Mouse (Mus musculus) kidney, postnatal 0 days (tissue): Measurements from ENCODE around the gene Mindy3. TPM values are rescaled to one million over a fixed set of nuclear protein-coding genes. Genes with fewer than 3 reads are reported as not detected.
A peak's percentile ranks its signal among the peaks of the same experiment; 100 is the strongest.
"Not testable (repeated sequence)": the region's sequence is repeated elsewhere in the genome, so short reads cannot be mapped to it uniquely, and the experiment has no call there.

Experiments used
- ATAC-seq: fragments of 200-750 bp; cut with Nextera tagmentation; replicated peaks from 2 replicates; pipeline ENCODE4 v1.8.0; 2017; ENCODE audit warnings: low read depth, moderate number of reproducible peaks, moderate TSS enrichment, moderate library complexity; ENCODE audit not compliant: low FRiP score
- DNase-seq: peaks from one replicate; pipeline ENCODE4 v3.0.0-alpha.2; 2016; ENCODE audit warnings: low spot score
- H3K27ac ChIP-seq: fragments of 300-500 bp; sonication (generic); 2 replicates; pipeline ENCODE4 v1.5.1; 2014; ENCODE audit warnings: mild to moderate bottlenecking
- H3K27me3 ChIP-seq: fragments of 300-500 bp; sonication (generic); 2 replicates; pipeline ENCODE4 v1.6.1; 2014; ENCODE audit warnings: low read length, mixed read lengths; ENCODE audit not compliant: insufficient read depth
- H3K36me3 ChIP-seq: fragments of 300-500 bp; sonication (generic); 2 replicates; pipeline ENCODE4 v1.6.1; 2014; ENCODE audit warnings: low read length, mixed read lengths; ENCODE audit not compliant: insufficient read depth
- H3K4me1 ChIP-seq: fragments of 300-500 bp; sonication (generic); replicated peaks from 2 replicates; pipeline ENCODE4 v1.6.1; 2014; ENCODE audit warnings: antibody characterized with exemption, low read length, mixed read lengths; ENCODE audit not compliant: insufficient read depth
- H3K4me2 ChIP-seq: fragments of 300-500 bp; sonication (generic); 2 replicates; pipeline ENCODE4 v1.6.1; 2014; ENCODE audit warnings: mild to moderate bottlenecking, low read length, moderate library complexity, mixed read lengths
- H3K4me3 ChIP-seq: fragments of 300-500 bp; sonication (generic); replicated peaks from 2 replicates; pipeline ENCODE4 v1.5.1; 2014; ENCODE audit warnings: low read depth, low read length
- H3K9ac ChIP-seq: fragments of 300-500 bp; sonication (generic); 2 replicates; pipeline ENCODE4 v1.6.1; 2014; ENCODE audit warnings: low read depth, low read length
- H3K9me3 ChIP-seq: fragments of 300-500 bp; sonication (generic); replicated peaks from 2 replicates; pipeline ENCODE4 v1.6.1; 2016; ENCODE audit warnings: low read length, inconsistent platforms, mixed read lengths
- CTCF ChIP-seq: IDR thresholded peaks from 2 replicates; pipeline ENCODE4 v1.5.1; 2016; ENCODE audit warnings: antibody characterized with exemption, low read depth, mild to moderate bottlenecking, moderate library complexity
- WGBS: fragments of 180-500 bp; shearing (Covaris S2); extraction: QIAGEN DNeasy Blood & Tissue Kit; methylation state at CpG from one replicate; pipeline ENCODE4 v1.1.7; 2014; 5-methylcytosine and 5-hydroxymethylcytosine counted together
- polyA plus RNA-seq: library from polyadenylated mRNA; unstranded; fragments of >200 nt; fragmentation: Nextera tagmentation; extraction: Ambion mirVana; gene quantifications from 2 replicates; pipeline ENCODE4 v1.2.1, GENCODE M21; 2015

The Mindy3 gene
- polyA plus RNA-seq, 1 experiment from 2014 or later, result 39.5 TPM

DNA sequence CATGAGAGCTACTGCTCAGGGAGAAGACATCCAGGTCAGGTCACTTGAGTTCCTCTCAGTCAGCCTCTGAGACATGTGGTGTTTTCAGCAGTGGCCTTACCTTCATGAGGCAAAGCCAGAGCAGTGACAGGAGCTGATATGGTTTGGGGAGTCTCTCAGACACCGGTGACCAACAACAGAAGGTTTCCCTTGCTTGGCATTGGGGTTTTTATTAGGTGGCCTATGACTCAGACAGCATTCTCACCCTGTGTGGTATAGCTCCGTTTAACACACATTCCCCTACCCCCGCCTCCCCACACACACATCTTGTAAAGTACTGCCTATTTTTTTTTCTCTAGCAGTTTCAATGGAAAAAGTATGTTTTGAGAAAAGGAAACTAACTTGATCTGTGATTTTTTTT lies 5.1 kb upstream of the Mindy3 start:
- Histone ChIP-seq H3K36me3 (no peaks in the 10 kb centered on the region), H3K27ac (no peak overlapping the region)
- WGBS, result 68% methylated on average over 3 of the region's 3 CpGs

DNA sequence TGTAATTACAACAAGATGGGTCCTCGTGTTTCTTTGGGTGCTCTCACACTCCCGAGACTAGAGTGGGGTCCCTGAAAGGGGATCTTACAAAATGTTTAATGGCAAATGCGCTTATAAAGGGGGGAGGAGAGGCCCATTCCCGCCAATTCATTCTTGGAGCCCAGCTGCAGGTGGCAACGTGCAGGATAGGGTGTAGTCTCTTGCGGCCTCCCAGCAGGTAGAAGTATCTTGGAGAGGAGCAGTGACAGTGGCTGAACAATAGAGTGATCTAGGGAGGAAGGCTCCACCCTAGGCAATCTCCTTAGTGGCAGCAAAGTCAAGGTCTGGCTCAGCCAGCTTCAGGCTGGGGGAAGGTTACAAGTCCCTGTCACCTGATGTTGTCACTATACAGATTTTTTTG lies 4.2 kb upstream of the Mindy3 start:
- whole genome bisulfite sequencing, result 71% methylated on average over 6 of the region's 6 CpGs
- H3K4me2 ChIP-seq, H3K9ac ChIP-seq, H3K4me3 ChIP-seq, ATAC-seq, H3K9me3 ChIP-seq, H3K27me3 ChIP-seq, H3K27ac ChIP-seq, DNase-seq, H3K36me3 ChIP-seq, H3K4me1 ChIP-seq: not testable (repeated sequence)

More for the DNA sequence above, 5.1 kb upstream of the Mindy3 start:
- no peak for TF ChIP-seq CTCF
- Histone ChIP-seq H3K4me3 (no peak overlapping the region), H3K4me2 (no peak overlapping the region), H3K4me1 (no peaks in the 10 kb centered on the region), H3K27me3 (no peaks in the 10 kb centered on the region), H3K9ac (no peak overlapping the region), H3K9me3 (no peaks in the 10 kb centered on the region)
- ATAC-seq (no peak), DNase-seq (no peak)

DNA sequence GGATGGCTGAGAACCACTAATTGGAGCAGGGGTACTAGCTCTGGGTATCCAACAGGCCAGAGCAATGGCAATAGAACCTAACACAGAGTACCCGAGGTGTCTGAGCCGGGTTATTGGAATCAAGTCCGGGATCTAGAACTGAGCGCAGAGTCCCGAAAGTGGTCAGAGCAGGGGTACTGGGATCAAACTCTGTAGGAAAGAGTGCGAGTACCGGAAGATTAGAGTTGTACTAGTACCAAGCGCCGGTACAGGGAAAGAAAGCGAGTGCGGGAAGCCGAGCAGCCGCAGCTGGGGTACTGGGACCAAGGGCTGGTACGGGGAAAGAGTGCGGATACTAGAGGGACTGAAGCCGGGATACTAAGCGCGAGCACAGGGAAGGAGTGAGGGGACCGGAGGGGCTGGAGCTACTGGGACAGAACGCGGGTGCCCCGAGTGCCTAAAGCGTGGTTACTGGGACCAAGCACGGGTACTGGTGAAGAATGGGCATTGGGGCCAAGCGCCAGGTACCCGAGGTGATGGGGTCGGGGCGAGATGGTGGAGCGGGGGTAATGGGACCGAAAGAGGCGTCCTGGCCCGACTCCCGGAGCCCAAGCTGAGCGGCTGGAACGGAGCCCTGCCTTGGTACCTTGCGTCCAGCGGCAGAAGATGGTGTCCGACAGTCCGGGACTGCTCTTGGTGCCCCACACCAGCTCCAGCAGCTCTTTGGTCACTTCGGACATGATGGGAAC lies 572 bp downstream of the Mindy3 start:
- under 1% methylated on average over 40 of the region's 40 CpGs for WGBS
- Histone ChIP-seq H3K4me2 (peak overlapping the region; percentile 66), H3K9ac (peak overlapping the region; percentile 69), H3K9me3 (no peaks in the 10 kb centered on the region), H3K27me3 (no peaks in the 10 kb centered on the region), H3K4me3 (peak overlapping the region; percentile 79), H3K4me1 (0 out of 2 replicates have a peak, but pooled peaks cover 7% of the 10 kb centered on the region), H3K27ac (peak overlapping the region; percentile 65), H3K36me3 (no peaks in the 10 kb centered on the region)
- DNase-seq (peak; percentile 55), ATAC-seq (peak; percentile 76)
- TF ChIP-seq CTCF, result no peak

DNA sequence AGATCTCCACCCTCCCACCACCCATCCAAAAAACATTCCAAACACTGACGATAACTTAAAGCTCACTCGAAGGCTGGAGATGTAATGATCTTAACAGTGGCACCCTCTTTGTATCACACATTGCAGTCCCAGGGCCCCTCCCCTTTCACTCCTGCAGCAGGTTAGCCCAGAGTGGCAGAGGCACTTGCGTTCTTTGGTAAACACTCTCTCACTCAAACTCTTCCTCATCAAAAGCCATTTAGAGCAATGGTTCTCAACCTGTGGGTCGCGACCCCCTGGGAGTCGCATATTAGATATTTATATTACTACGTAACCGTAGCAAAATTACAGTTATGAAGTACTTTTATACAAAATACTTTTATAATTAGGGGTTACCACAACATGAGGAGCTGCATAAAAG lies 1.1 kb downstream of the Mindy3 start:
- ATAC-seq, result no peak
- Histone ChIP-seq H3K27me3 (no peaks in the 10 kb centered on the region), H3K36me3 (no peaks in the 10 kb centered on the region), H3K4me1 (0 out of 2 replicates have a peak, but pooled peaks cover 7% of the 10 kb centered on the region), H3K4me3 (peak overlapping the region; percentile 79), H3K9me3 (no peaks in the 10 kb centered on the region), H3K27ac (no peak overlapping the region), H3K9ac (peak overlapping the region; percentile 69), H3K4me2 (peak overlapping the region; percentile 66)
- TF ChIP-seq CTCF, result no peak
- DNase-seq, result no peak
- WGBS, result 43% methylated on average over 8 of the region's 8 CpGs

DNA sequence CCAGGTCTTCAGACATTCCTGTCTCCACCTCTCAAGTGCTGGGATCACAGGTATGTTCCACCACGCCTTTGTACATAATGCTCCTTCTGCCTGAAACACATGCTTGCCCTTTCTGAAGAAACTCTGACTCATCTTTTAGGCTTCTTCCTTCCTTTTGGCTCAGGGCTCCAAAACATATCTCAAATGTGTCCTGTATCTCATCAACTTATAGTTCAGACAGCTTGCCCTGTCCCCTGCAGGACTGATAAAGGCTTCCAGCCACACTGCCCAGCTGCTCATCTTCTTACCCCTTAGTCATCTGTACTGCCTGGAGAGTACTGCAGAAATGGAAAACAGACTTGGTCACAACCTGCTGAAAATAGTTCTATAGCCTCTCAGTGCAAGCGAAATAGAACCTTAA lies 7.0 kb downstream of the Mindy3 start:
- TF ChIP-seq CTCF, result no peak
- ATAC-seq (no peak), DNase-seq (no peak)
- Histone ChIP-seq H3K4me1 (no peaks in the 10 kb centered on the region; the same call in 1 of the 2 replicates), H3K27ac (no peak overlapping the region), H3K9ac (no peak overlapping the region), H3K27me3 (no peaks in the 10 kb centered on the region), H3K36me3 (no peaks in the 10 kb centered on the region), H3K4me2 (no peak overlapping the region), H3K9me3 (no peaks in the 10 kb centered on the region), H3K4me3 (no peak overlapping the region)
- 93% methylated on average over 2 of the region's 2 CpGs for WGBS

DNA sequence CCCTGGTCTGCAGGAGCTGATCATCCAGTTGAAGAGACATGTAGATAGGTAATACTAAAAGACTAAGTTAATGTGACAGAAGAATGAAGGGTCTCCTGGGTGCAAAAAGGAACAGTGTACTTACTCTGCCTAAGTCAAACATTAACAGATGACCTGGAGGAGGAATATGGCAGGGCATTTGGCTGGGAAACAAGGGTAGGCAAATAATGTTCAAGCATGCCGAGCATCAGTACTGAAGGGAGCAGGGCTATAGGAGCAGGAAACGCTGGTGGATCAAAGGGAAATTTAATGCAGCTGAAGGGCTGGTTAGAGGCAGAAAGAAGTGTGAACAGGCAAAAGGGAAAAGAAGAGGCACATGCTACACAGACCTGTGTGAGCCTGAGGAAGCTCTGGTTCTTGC lies 8.1 kb downstream of the Mindy3 start:
- H3K27ac ChIP-seq, result no peak overlapping the region
- no peak overlapping the region for H3K4me3 ChIP-seq
- no peaks in the 10 kb centered on the region for H3K36me3 ChIP-seq
- no peaks in the 10 kb centered on the region for H3K9me3 ChIP-seq
- no peak overlapping the region for H3K4me2 ChIP-seq
- DNase-seq, result no peak
- H3K4me1 ChIP-seq, result no peaks in the 10 kb centered on the region; the same call in 1 of the 2 replicates
- no peak overlapping the region for H3K9ac ChIP-seq
- H3K27me3 ChIP-seq, result no peaks in the 10 kb centered on the region
- peak; percentile 69; the same call in 1 of the 2 replicates for ATAC-seq
- TF ChIP-seq CTCF, result no peak
- WGBS, result 10% methylated on average over 2 of the region's 2 CpGs
